Mouse (Mus musculus) central nervous system, embryonic 11.5 days (tissue): ENCODE data around the gene Olfr726. TPM values are rescaled to one million over a fixed set of nuclear protein-coding genes. Genes with fewer than 3 reads are reported as not detected.

Experiments used
- polyA plus RNA-seq: library from polyadenylated mRNA; depleted of rRNA; stranded (reverse); fragments of >200 nt; gene quantifications from 2 replicates; pipeline ENCODE4 v1.2.3, GENCODE M21; 2012; rRNA removed

Olfr726 gene
- polyA plus RNA-seq: not detected in 2 replicates

DNA sequence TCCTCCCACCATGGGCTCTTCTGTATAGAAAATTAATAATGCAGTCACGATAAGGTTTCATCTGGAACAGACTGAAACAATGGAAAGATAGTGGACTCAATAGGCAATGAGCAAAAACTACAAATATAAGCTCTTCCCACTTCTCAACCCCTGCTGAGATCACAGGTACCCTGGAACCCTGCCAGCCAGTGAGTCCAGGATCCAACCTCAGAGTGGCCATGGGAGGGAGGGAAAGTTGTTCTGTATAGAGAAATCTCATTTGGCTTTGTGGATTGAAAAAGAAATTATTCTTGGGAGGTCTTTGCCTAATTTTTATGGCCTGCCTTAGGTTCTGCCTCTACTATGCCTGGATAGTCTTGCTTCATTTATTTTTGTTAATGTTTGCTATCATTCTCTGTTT lies at the start of gene Olfr726:
TSS of gene Olfr726 (minus strand) at position 101 of the 400 bp plus-strand sequence.

DNA sequence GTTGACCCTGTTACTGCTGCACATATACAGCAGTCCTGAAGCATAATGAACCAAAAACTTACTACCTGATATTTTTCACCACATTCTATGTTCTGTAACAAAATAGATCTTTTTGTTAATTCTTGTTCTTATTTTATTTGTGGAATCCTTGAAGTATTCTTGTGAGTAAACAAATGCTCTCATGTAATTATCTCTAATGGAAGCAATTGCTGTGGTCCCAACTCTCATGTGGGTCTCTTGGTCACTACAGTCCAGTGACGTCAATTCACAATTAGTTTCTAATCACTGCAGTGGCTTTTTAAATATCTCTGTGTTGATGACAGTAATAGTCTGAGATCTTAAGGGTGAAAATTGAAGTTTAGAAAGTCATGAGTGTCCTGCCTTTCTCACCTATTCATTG lies 32.1 kb upstream of the Olfr726 start, which contains the start of gene Olfr727:
TSS of gene Olfr727 (plus strand) at position 301 of the 400 bp plus-strand sequence.

DNA sequence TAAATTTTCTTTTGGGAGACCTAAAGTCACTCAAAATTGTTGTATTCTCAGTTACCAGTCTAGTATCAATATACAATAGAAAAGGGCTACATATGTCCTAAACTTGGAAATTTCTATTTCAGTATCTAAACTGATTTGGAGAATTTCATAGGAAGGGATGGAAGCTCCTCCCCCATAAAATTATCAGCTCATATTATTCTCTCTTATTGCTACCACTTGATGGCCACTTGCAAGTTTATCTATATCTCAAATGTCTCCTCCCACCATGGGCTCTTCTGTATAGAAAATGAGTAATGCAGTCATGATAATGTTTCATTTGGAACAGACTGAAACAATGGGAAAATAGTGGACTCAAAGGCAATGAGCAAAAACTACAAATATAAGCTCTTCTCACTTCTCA lies 50.5 kb downstream of the Olfr726 start, which contains the start of gene Olfr725:
TSS of gene Olfr725 (minus strand) at position 101 of the 400 bp plus-strand sequence.

Other genes starting within 250 kb of the Olfr726 start
- gene Olfr722, start 189.0 kb downstream of the Olfr726 start, polyA plus RNA-seq: not detected in 2 replicates
- not detected in 2 replicates for gene Olfr723, start 159.2 kb downstream of the Olfr726 start, polyA plus RNA-seq
- gene Olfr724, start 127.7 kb downstream of the Olfr726 start, polyA plus RNA-seq: not detected in 2 replicates
- gene Olfr725, start 50.6 kb downstream of the Olfr726 start, polyA plus RNA-seq: not detected in 2 replicates
- gene Olfr727, start 32.2 kb upstream of the Olfr726 start, polyA plus RNA-seq: not detected in 2 replicates
- gene Olfr728, start 51.7 kb upstream of the Olfr726 start, polyA plus RNA-seq: not detected in 2 replicates
- gene Olfr729, start 62.0 kb upstream of the Olfr726 start, polyA plus RNA-seq: not detected in 2 replicates
- not detected in 2 replicates for gene Olfr730, start 97.2 kb upstream of the Olfr726 start, polyA plus RNA-seq
- gene Olfr731, start 150.9 kb upstream of the Olfr726 start, polyA plus RNA-seq: not detected in 2 replicates
- gene Olfr732, start 193.3 kb upstream of the Olfr726 start, polyA plus RNA-seq: not detected in 2 replicates
- gene Olfr733, start 210.6 kb upstream of the Olfr726 start, polyA plus RNA-seq: not detected in 2 replicates
- gene Olfr734, start 235.8 kb upstream of the Olfr726 start, polyA plus RNA-seq: not detected in 2 replicates